Mouse (Mus musculus): ENCODE measurements around the gene Nrsn2. TPM values are rescaled to one million over a fixed set of nuclear protein-coding genes. Genes with fewer than 3 reads are reported as not detected.

Gene Nrsn2
- total RNA-seq, 2 experiments from 2014 or later, result not detected

Other genes starting within 250 kb of the Nrsn2 start
- 10 to 100 TPM; 40.0 to 43.0 TPM for gene Tcf15, start 233.1 kb downstream of the Nrsn2 start, total RNA-seq (2021)
- 100 to 1,000 TPM in 1 of 2 experiments, 10 to 100 TPM in 1; 98.1 to 101 TPM for gene Csnk2a1, start 149.8 kb downstream of the Nrsn2 start, total RNA-seq (2021)
- gene Tbc1d20, start 82.8 kb downstream of the Nrsn2 start, total RNA-seq (2021), result 10 to 100 TPM; 47.5 to 52.1 TPM
- gene Rbck1, start 44.0 kb downstream of the Nrsn2 start, total RNA-seq (2021), result 10 to 100 TPM; 69.1 to 71.2 TPM
- gene Trib3, start 32.6 kb downstream of the Nrsn2 start, total RNA-seq (2021), result 1 to 10 TPM; 3.2 to 3.4 TPM
- gene Sox12, start 21.4 kb upstream of the Nrsn2 start, total RNA-seq (2021), result 10 to 100 TPM; 14.4 to 15.5 TPM
- gene Zcchc3, start 38.4 kb upstream of the Nrsn2 start, total RNA-seq (2021), result 10 to 100 TPM; 12.0 TPM
- gene 6820408C15Rik, start 38.9 kb upstream of the Nrsn2 start, total RNA-seq (2021), result 1 to 10 TPM; 2.6 to 2.7 TPM
- not detected for gene Defb23, start 88.0 kb upstream of the Nrsn2 start, total RNA-seq (2021)
- gene Defb20, start 100.4 kb upstream of the Nrsn2 start, total RNA-seq (2021), result not detected
- not detected for gene Defb22, start 113.5 kb upstream of the Nrsn2 start, total RNA-seq (2021)
- gene Defb26, start 135.1 kb upstream of the Nrsn2 start, total RNA-seq (2021), result not detected
- gene Defb28, start 141.6 kb upstream of the Nrsn2 start, total RNA-seq (2021), result not detected
- gene Defb29, start 163.5 kb upstream of the Nrsn2 start, total RNA-seq (2021), result not detected
- not detected for gene Gm17416, start 192.7 kb upstream of the Nrsn2 start, total RNA-seq (2021)
- gene Defb21, start 196.1 kb upstream of the Nrsn2 start, total RNA-seq (2021), result not detected
- not detected for gene Defb19, start 203.7 kb upstream of the Nrsn2 start, total RNA-seq (2021)
- gene Defb45, start 222.8 kb upstream of the Nrsn2 start, total RNA-seq (2021), result not detected
- gene Defb36, start 227.7 kb upstream of the Nrsn2 start, total RNA-seq (2021), result not detected
- not detected for gene Defb25, start 246.4 kb upstream of the Nrsn2 start, total RNA-seq (2021)